Mouse (Mus musculus): ENCODE measurements at regions not wholly inside any gene's neighbourhood (a gene's known extent, or its start where the extent isn't known, plus 50 kb on each side); places are given as distances from the start of the nearest gene placed in this dataset.

GRCm38 (mm10) chr2:138123331-138123730 lies 133.0 kb upstream of the Btbd3 start:
- DNase-seq, result no peak

GRCm38 (mm10) chr2:138120868-138121267 lies 135.5 kb upstream of the Btbd3 start:
- DNase-seq, result no peak

GRCm38 (mm10) chr2:138120131-138120530 lies 136.2 kb upstream of the Btbd3 start:
- no peak for DNase-seq

GRCm38 (mm10) chr2:138099777-138100176 lies 156.6 kb upstream of the Btbd3 start:
- no peak for DNase-seq

- no peak for DNase-seq
Observed at GRCm38 (mm10) chr2:138085390-138085789, 171.0 kb upstream of the Btbd3 start.

GRCm38 (mm10) chr2:138084564-138085283 lies 171.6 kb upstream of the Btbd3 start:
- DNase-seq, result no peak

- DNase-seq, result no peak
Observed at GRCm38 (mm10) chr2:138074020-138074613, 182.2 kb upstream of the Btbd3 start.

GRCm38 (mm10) chr2:138072165-138072728 lies 184.1 kb upstream of the Btbd3 start:
- DNase-seq, result no peak

GRCm38 (mm10) chr2:138053081-138053480 lies 203.3 kb upstream of the Btbd3 start:
- DNase-seq, result no peak

GRCm38 (mm10) chr2:138048341-138048740 lies 208.0 kb upstream of the Btbd3 start:
- DNase-seq, result peak in 1 of 2 experiments; percentile 3

- peak in 1 of 2 experiments; percentile 33 for DNase-seq
Observed at GRCm38 (mm10) chr2:138047781-138048201, 208.6 kb upstream of the Btbd3 start.

- no peak for DNase-seq
Observed at GRCm38 (mm10) chr2:138047361-138047760, 209.0 kb upstream of the Btbd3 start.

- DNase-seq, result no peak
Observed at GRCm38 (mm10) chr2:138046918-138047317, 209.4 kb upstream of the Btbd3 start.

GRCm38 (mm10) chr2:138045933-138046642 lies 210.3 kb upstream of the Btbd3 start:
- no peak for DNase-seq

GRCm38 (mm10) chr2:138040706-138041105 lies 215.7 kb upstream of the Btbd3 start:
- DNase-seq, result peak in 1 of 2 experiments; percentile 31

GRCm38 (mm10) chr2:138040302-138040701 lies 216.1 kb upstream of the Btbd3 start:
- DNase-seq, result peak in 1 of 2 experiments; percentile 56

GRCm38 (mm10) chr2:138034123-138034736 lies 222.1 kb upstream of the Btbd3 start:
- DNase-seq, result no peak

GRCm38 (mm10) chr2:138033379-138034122 lies 222.8 kb upstream of the Btbd3 start:
- peak; percentile 67 to 71 for DNase-seq

GRCm38 (mm10) chr2:138027411-138027810 lies 229.0 kb upstream of the Btbd3 start:
- DNase-seq, result no peak

GRCm38 (mm10) chr2:138023558-138023957 lies 232.8 kb upstream of the Btbd3 start:
- DNase-seq, result no peak

GRCm38 (mm10) chr2:137981766-137982165 lies 274.6 kb upstream of the Btbd3 start:
- no peak for DNase-seq

GRCm38 (mm10) chr2:137977767-137978166 lies 278.6 kb upstream of the Btbd3 start:
- no peak for DNase-seq

All from kidney, postnatal 25 days (tissue).